Mouse (Mus musculus): ENCODE data around the gene Plagl2.

DNA sequence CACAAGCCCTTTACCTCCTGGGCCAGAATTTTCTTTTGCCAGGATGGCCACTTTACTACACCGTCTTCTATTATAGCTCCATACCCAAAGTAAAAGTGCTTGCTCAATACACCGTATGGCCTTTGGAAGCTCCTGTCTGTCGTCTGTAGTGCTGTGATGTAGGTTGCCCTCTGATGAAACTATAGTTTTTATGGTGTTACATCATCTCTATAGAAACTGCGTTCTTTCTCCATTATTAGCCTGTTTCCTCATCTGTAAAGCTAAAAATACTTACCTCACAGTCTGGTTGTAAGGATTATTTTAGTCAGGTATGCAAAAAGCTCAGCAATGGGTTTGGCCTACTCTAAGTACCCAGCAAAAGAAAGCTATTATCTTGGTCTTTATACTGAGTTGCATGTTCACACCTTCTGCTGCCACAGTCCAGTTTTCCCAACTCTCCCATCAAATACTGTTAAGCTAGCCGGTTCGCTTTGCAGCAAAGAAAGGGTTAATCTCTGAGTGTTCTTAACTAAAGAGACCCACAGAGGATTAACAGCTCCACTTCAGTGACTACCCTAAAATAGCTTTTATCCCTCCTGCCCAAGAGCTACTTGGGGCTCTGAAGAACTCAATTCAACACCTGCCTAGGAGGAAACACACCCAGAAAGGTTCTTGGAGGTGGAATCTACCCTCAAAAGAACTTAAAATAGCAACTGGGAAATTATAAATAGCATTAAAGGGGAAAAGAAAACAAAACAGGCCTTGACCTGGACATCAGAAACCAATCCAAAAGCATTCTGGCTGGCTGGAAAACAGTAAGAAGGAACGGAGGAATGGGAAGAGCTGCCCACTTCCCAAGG is 2.0 kb downstream of the Plagl2 start:
- TF ChIP-seq CTCF (IDR thresholded peaks at IDR 0.05; ENCODE audit: insufficient read depth, low read length) = no peak
- TF ChIP-seq POLR2A (IDR thresholded peaks at IDR 0.05; ENCODE audit: borderline replicate concordance, extremely low read depth, low read depth, low read length) = no peak
